Mouse (Mus musculus) stomach, embryonic 16.5 days (tissue): ENCODE measurements around the gene Mta1. TPM values are rescaled to one million over a fixed set of nuclear protein-coding genes. Genes with fewer than 3 reads are reported as not detected.

ENCODE experiments used
- ATAC-seq: fragments of 200-750 bp; cut with Nextera tagmentation; 2 replicates; pipeline ENCODE4 v1.8.0; 2017; ENCODE audit warnings: moderate number of reproducible peaks, moderate TSS enrichment; ENCODE audit not compliant: insufficient read depth, low FRiP score
- H3K27ac ChIP-seq: fragments of 300-500 bp; sonication (generic); 2 replicates; pipeline ENCODE4 v1.5.1; 2014; ENCODE audit warnings: low read length
- H3K27me3 ChIP-seq: fragments of 300-500 bp; sonication (generic); 2 replicates; pipeline ENCODE4 v1.6.1; 2014; ENCODE audit warnings: low read length, control low read depth, mixed read lengths; ENCODE audit not compliant: control insufficient read depth, insufficient read depth
- H3K36me3 ChIP-seq: fragments of 300-500 bp; sonication (generic); 2 replicates; pipeline ENCODE4 v1.6.1; 2014; ENCODE audit warnings: low read length; ENCODE audit not compliant: control insufficient read depth, insufficient read depth
- H3K4me1 ChIP-seq: fragments of 300-500 bp; sonication (generic); 2 replicates; pipeline ENCODE4 v1.6.1; 2014; ENCODE audit warnings: low read length, control low read depth, mixed read lengths; ENCODE audit not compliant: control insufficient read depth, insufficient read depth
- H3K4me2 ChIP-seq: fragments of 300-500 bp; sonication (generic); 2 replicates; pipeline ENCODE4 v1.6.1; 2014; ENCODE audit warnings: low read depth, low read length, mixed read lengths
- H3K4me3 ChIP-seq: fragments of 300-500 bp; sonication (generic); replicated peaks from 2 replicates; pipeline ENCODE4 v1.5.1; 2014; ENCODE audit warnings: mild to moderate bottlenecking, low read length
- H3K9ac ChIP-seq: fragments of 300-500 bp; sonication (generic); 2 replicates; pipeline ENCODE4 v1.6.1; 2014; ENCODE audit warnings: low read length
- H3K9me3 ChIP-seq: fragments of 300-500 bp; sonication (generic); replicated peaks from 2 replicates; pipeline ENCODE4 v1.6.1; 2016; ENCODE audit warnings: low read length, control low read depth; ENCODE audit not compliant: control insufficient read depth
- WGBS: fragments of 180-500 bp; shearing (Covaris S2); extraction: QIAGEN DNeasy Blood & Tissue Kit; methylation state at CpG from one replicate; pipeline ENCODE4 v1.1.7; 2014; 5-methylcytosine and 5-hydroxymethylcytosine counted together
- polyA plus RNA-seq: library from polyadenylated mRNA; unstranded; fragments of >200 nt; fragmentation: Nextera tagmentation; extraction: Ambion mirVana; gene quantifications from 2 replicates; pipeline ENCODE4 v1.2.1, GENCODE M21; 2015

Mta1 gene
- polyA plus RNA-seq, 1 experiment from 2014 or later = 10.8 TPM

- H3K9ac ChIP-seq = no peak overlapping the region
- WGBS = 76% methylated on average over 7 of the region's 7 CpGs
- no peaks in the 10 kb centered on the region for H3K27me3 ChIP-seq
- no peak for ATAC-seq
- H3K4me2 ChIP-seq = no peak overlapping the region
- no peaks in the 10 kb centered on the region for H3K4me1 ChIP-seq
- peaks cover 15% of the 10 kb centered on the region for H3K36me3 ChIP-seq
- H3K4me3 ChIP-seq = no peak overlapping the region
- no peaks in the 10 kb centered on the region for H3K9me3 ChIP-seq
- no peak overlapping the region for H3K27ac ChIP-seq
Observed at GRCm38 (mm10) chr12:113068002-113068401, 30.1 kb upstream of the Mta1 start.

- peaks cover 15% of the 10 kb centered on the region for H3K36me3 ChIP-seq
Observed at GRCm38 (mm10) chr12:113069389-113069788, 28.7 kb upstream of the Mta1 start.

GRCm38 (mm10) chr12:113071321-113071720, 26.8 kb upstream of the Mta1 start:
- peaks cover 21% of the 10 kb centered on the region for H3K4me1 ChIP-seq
- H3K4me2 ChIP-seq = no peak overlapping the region
- H3K27me3 ChIP-seq = no peaks in the 10 kb centered on the region
- 83% methylated on average over 6 of the region's 6 CpGs for WGBS
- no peaks in the 10 kb centered on the region for H3K9me3 ChIP-seq
- no peak overlapping the region for H3K27ac ChIP-seq
- peaks cover 15% of the 10 kb centered on the region for H3K36me3 ChIP-seq
- H3K4me3 ChIP-seq = no peak overlapping the region
- H3K9ac ChIP-seq = no peak overlapping the region
- ATAC-seq = no peak

More at GRCm38 (mm10) chr12:113069389-113069788, 28.7 kb upstream of the Mta1 start:
- Histone ChIP-seq H3K4me2 (no peak overlapping the region), H3K9ac (no peak overlapping the region), H3K4me3 (no peak overlapping the region), H3K9me3 (no peaks in the 10 kb centered on the region), H3K27ac (no peak overlapping the region), H3K4me1 (peaks cover 9% of the 10 kb centered on the region; the same call in 1 of the 2 replicates), H3K27me3 (no peaks in the 10 kb centered on the region)
- no peak for ATAC-seq
- WGBS = 90% methylated on average over 6 of the region's 6 CpGs

GRCm38 (mm10) chr12:113071827-113072226, 26.3 kb upstream of the Mta1 start:
- Histone ChIP-seq H3K4me2 (no peak overlapping the region), H3K27ac (no peak overlapping the region), H3K9ac (no peak overlapping the region), H3K27me3 (no peaks in the 10 kb centered on the region), H3K9me3 (no peaks in the 10 kb centered on the region), H3K36me3 (peaks cover 15% of the 10 kb centered on the region), H3K4me3 (no peak overlapping the region), H3K4me1 (peaks cover 21% of the 10 kb centered on the region)
- no peak for ATAC-seq
- WGBS = 76% methylated on average over 6 of the region's 6 CpGs

- Histone ChIP-seq H3K36me3 (peaks cover 15% of the 10 kb centered on the region), H3K4me1 (peaks cover 21% of the 10 kb centered on the region), H3K4me2 (peak overlapping the region; percentile 96), H3K27me3 (no peaks in the 10 kb centered on the region), H3K4me3 (peak overlapping the region; percentile 56), H3K9me3 (no peaks in the 10 kb centered on the region), H3K27ac (peak overlapping the region; percentile 91), H3K9ac (peak overlapping the region; percentile 79)
- 9% methylated on average over 15 of the region's 15 CpGs for WGBS
- peak; percentile 51; the same call in 1 of the 2 replicates for ATAC-seq
Observed at GRCm38 (mm10) chr12:113073420-113074328, 24.4 kb upstream of the Mta1 start.

- 2% methylated on average over 32 of the region's 32 CpGs for WGBS
- Histone ChIP-seq H3K4me1 (peaks cover 21% of the 10 kb centered on the region), H3K27me3 (no peaks in the 10 kb centered on the region), H3K4me2 (peak within 1 kb of the TSS; percentile 96), H3K9me3 (no peaks in the 10 kb centered on the region), H3K27ac (peak within 1 kb of the TSS; percentile 91), H3K9ac (peak within 1 kb of the TSS; percentile 79), H3K4me3 (peak within 1 kb of the TSS; percentile 56), H3K36me3 (peaks cover 13% of the 10 kb centered on the region)
- peak; percentile 92 for ATAC-seq
Observed at GRCm38 (mm10) chr12:113074329-113075062, 23.6 kb upstream of the Mta1 start, which contains the start of gene Tex22. TSS of gene Tex22 (plus strand) at chr12:113074502.

GRCm38 (mm10) chr12:113075063-113075454, 23.0 kb upstream of the Mta1 start:
- H3K4me3 ChIP-seq = peak overlapping the region; percentile 56
- WGBS = 6% methylated on average over 10 of the region's 10 CpGs
- H3K4me2 ChIP-seq = peak overlapping the region; percentile 96
- ATAC-seq = peak; percentile 76; the same call in 1 of the 2 replicates
- H3K36me3 ChIP-seq = peaks cover 9% of the 10 kb centered on the region
- no peaks in the 10 kb centered on the region for H3K9me3 ChIP-seq
- peak overlapping the region; percentile 79 for H3K9ac ChIP-seq
- H3K27ac ChIP-seq = peak overlapping the region; percentile 91
- H3K4me1 ChIP-seq = peaks cover 21% of the 10 kb centered on the region
- H3K27me3 ChIP-seq = no peaks in the 10 kb centered on the region

GRCm38 (mm10) chr12:113075486-113075885, 22.6 kb upstream of the Mta1 start:
- H3K36me3 ChIP-seq = peaks cover 5% of the 10 kb centered on the region
- WGBS = 59% methylated on average over 6 of the region's 6 CpGs
- ATAC-seq = no peak
- no peaks in the 10 kb centered on the region for H3K9me3 ChIP-seq
- H3K9ac ChIP-seq = peak overlapping the region; percentile 12; the same call in 1 of the 2 replicates
- H3K4me2 ChIP-seq = peak overlapping the region; percentile 96; the same call in 1 of the 2 replicates
- no peaks in the 10 kb centered on the region for H3K27me3 ChIP-seq
- no peak overlapping the region; the same call in 1 of the 2 replicates for H3K27ac ChIP-seq
- peaks cover 21% of the 10 kb centered on the region for H3K4me1 ChIP-seq
- no peak overlapping the region; the same call in 1 of the 2 replicates for H3K4me3 ChIP-seq

- Histone ChIP-seq H3K27me3 (no peaks in the 10 kb centered on the region), H3K4me2 (no peak overlapping the region), H3K4me1 (no peaks in the 10 kb centered on the region), H3K27ac (no peak overlapping the region), H3K9me3 (no peaks in the 10 kb centered on the region), H3K4me3 (no peak overlapping the region), H3K9ac (no peak overlapping the region), H3K36me3 (no peaks in the 10 kb centered on the region)
- no peak for ATAC-seq
- 65% methylated on average over 3 of the region's 3 CpGs for WGBS
Observed at GRCm38 (mm10) chr12:113087276-113087675, 10.8 kb upstream of the Mta1 start.
